Mouse (Mus musculus) T-helper 17 cell (primary cell): Measurements from ENCODE around the gene Pip5k1a.
"Not testable (repeated sequence)": the region's sequence is repeated elsewhere in the genome, so short reads cannot be mapped to it uniquely, and the experiment has no call there.

Experiments used
- in situ Hi-C, 2 experiments: fragments of 300-600 bp; cut with MboI, MseI; formaldehyde crosslinking; loops; 1 replicate in 1 of 2; 2 replicates in 1 of 2; pipeline ENCODE4 v1.15.1; 2025; ENCODE audit warnings: high pct_unique_total_duplicates in 2 of 2

Gene Pip5k1a

DNA sequence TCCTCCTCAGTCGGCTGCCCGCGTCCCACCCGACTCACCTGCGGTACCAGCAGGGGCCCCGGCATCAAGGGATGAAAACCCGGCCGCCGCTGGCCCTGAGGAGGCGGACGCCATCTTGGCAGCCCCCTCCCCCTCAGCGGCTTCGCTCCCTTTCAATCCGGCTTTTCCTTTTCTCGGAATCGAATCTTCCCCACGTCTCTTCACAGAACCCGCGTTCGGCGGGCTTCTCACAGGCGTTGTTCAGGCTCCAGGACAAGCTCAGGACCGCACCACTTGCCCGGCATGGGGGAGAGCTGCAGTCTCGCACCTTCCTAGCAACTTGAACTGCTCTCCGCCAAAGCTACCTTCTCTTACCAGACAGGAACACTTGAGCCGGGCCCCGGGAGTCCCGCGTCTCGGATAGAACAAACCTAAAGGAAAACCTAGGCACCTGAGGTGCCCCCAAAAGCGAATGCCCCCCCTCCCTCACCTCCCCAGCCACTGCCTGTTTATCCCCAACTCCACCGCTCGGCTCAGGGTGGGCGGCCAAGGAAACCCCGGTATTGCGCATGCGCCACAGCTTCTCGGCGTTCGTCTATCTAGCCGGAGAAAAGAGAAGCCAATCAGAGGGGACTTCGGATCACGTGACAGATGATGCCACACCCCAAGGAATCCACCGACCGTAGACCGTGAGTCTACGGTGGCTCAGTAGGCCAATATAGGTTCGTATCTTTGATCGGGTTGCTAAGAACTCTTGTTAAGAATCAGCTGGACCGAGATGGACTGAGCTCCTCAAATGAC is at the start of gene Pip5k1a:
TSS of gene Pip5k1a (minus strand) at position 593 of the 780 bp plus-strand sequence.
- in situ Hi-C loops, result loop anchor here in 1 of 2 experiments (25.0 kb wide), 1 partner anchor 1131 kb away; the partner anchor contains the start of genes Hist2h2aa1, Hist2h2aa2, Hist2h3c1 and Hist2h3c2

- in situ Hi-C loops, result no loop called here
These were observed 47.1 kb upstream of the Pip5k1a start for GRCm38 (mm10) chr3:95153874-95154273.

DNA sequence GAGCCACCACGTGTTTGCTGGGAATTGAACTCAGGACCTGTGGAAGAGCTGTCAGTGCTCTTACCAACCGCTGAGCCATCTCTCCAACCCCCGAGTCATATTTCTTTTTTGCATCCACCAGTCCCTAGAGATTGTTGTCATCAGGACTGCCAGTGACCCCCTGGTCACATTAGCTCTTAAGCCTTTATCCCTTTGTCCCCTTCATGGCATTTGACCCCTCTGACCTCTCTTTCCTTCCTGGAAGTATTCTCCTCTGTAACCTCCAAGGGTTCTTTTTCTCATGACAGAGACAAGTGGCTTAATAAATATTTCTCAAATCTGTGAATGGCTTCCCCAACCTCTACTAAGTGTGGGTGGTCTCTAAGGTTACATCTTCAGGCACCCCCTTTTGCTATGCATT is 41.2 kb upstream of the Pip5k1a start:
- in situ Hi-C loops, result loop anchor here in 1 of 2 experiments (10.0 kb wide), 1 partner anchor 117 kb away; no protein-coding TSS in a partner anchor

DNA sequence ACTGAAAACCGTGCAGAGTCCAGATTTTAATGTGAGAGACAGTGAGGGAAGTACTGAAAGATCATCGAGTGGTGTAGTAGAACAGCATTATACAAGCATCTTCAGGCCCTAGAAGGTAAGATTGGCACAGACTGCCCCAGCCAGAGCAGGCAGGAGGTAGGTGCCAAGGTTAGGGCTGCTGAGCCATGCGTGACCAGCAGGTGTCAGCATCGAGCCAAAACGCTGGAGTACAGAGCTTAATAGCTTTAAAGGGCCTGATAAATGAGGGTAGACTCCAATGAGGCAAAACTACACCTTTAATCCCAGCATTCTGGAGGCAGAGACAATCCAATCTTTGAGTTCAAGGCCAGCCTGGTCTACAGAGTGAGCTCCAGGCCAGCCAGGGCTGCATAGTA is 35.9 kb upstream of the Pip5k1a start:
- in situ Hi-C loops, result loop anchor here in 1 of 2 experiments (5.0 to 10.0 kb wide), 2 partner anchors 70 to 122 kb away; no protein-coding TSS in a partner anchor

GRCm38 (mm10) chr3:95141952-95142616 is 35.4 kb upstream of the Pip5k1a start, which contains the start of gene Tnfaip8l2:
TSS of gene Tnfaip8l2 (minus strand) at chr3:95142360.
- in situ Hi-C loops, result loop anchor here in 1 of 2 experiments (5.0 to 10.0 kb wide), 2 partner anchors 70 to 123 kb away; no protein-coding TSS in a partner anchor

DNA sequence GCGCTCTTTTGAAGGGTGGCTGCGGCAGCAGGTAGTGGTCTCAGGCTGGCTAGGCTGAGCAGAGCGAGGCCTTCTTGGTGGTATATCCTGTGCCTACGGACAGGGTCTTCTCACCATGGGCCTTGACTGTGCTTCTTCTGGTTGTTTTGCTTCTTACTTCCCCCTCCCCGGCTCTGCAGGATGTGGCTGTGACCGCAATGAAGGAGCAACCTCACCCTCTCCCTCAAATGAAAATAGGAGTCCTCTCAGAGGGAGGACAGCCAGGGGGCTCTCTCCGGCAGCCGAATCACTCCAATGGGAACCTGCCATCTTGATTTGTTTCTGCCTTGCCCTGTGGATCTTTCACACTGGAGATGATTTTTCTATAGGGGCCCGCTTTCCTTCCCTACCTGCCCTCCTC is 34.7 kb upstream of the Pip5k1a start:
- in situ Hi-C loops, result loop anchor here in 1 of 2 experiments (5.0 to 10.0 kb wide), 2 partner anchors 71 to 123 kb away; no protein-coding TSS in a partner anchor

GRCm38 (mm10) chr3:95140795-95141194 is 34.1 kb upstream of the Pip5k1a start:
- in situ Hi-C loops, result loop anchor here in 1 of 2 experiments (5.0 to 10.0 kb wide), 2 partner anchors 72 to 124 kb away; no protein-coding TSS in a partner anchor

DNA sequence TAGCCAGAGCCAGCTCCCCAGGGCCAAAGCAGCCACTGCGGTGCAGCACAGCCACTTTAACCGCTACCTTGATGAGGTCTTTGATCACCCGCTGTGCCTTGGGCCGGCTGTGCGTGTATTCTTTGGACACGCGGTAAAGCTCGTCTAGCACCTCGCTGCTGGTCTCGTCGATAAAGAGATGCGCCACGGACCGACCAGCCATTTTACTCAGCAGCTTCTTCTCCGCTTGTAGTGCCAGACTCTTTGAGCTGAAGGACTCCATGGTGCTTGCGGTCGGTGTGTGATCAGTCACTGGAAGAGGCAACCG is 33.5 kb upstream of the Pip5k1a start:
- in situ Hi-C loops, result loop anchor here in 1 of 2 experiments (5.0 to 10.0 kb wide), 2 partner anchors 72 to 125 kb away; no protein-coding TSS in a partner anchor

DNA sequence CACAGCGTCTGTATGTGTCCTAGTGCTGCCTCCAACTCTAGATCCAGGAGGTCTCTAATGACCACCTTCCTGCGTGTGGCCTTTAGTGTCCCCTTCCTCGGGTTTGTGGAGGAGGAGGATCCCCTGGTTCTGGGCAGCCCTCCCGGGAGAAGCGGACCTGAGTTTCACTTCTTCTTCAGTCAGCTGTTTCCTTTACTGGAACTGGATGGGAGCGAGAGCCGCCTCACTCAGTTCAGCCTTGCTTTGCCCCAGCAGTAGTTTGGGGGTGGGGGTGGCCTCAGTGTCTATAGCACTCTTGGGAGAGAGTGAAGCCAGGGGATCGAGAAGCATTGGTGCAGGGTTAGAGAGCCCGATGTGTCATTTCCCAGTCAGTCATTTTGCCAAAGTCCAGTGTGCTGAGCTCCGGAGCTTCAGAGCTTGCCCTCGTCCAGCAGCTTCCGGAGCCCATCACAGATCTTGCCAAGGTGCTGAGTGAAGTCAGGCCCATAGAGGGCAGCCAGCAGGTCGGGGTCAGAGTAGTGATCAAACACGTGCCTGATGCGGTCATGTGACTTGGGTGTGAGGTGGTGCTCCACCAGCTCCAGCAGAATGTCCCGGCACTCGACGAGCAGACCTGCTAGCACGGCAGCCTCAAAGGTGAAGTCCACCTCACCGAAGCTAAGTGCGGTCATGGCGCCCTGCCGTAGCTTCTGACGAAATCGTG is 33.0 kb upstream of the Pip5k1a start:
- in situ Hi-C loops, result loop anchor here (5.0 to 10.0 kb wide), 3 partner anchors 73 to 1212 kb away; no protein-coding TSS in a partner anchor

DNA sequence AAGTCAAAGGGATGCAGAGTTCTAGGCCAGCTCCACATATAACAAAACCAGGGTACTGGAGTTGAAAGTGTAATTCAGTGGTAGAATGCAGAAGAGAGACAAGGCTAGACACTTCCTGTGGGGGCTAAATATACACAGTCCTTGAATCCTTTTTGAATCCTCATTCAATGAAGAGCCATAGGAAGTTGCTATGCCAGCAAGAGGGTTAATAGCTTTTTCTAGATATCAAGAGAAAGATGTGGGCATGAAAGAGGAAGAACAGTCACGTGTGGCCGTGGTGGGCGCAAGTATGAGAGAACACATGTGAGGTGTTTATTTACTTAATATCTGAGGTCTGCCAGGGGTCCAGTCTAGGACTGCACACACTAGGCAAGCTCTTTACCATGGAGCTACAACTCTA is 29.6 kb upstream of the Pip5k1a start:
- in situ Hi-C loops, result loop anchor here (5.0 kb wide), 1 partner anchor 1209 kb away; no protein-coding TSS in a partner anchor

- in situ Hi-C loops, result loop anchor here (5.0 kb wide), 1 partner anchor 1208 kb away; no protein-coding TSS in a partner anchor
These were observed 28.8 kb upstream of the Pip5k1a start for GRCm38 (mm10) chr3:95135433-95136052.

DNA sequence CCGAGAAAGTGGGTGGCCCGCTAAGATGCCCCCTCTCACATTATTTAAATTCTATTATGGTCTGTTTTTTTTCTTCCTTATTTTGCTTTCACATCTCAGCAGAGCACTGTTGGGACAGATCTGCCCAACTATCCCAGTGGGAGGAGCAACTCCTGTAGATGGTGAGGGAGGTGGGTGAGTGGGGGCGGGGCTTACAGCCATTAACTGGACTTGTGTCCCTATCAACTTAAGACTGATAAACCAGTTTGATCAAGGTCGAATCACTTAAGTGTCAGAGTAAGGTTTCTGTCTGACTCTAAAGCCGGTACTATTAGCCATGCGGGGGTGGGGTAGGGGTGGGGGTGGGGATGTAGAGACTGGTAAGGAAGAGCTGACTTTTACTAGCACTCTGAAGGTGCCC is 28.3 kb upstream of the Pip5k1a start:
- in situ Hi-C loops, result loop anchor here (5.0 kb wide), 1 partner anchor 1208 kb away; no protein-coding TSS in a partner anchor

DNA sequence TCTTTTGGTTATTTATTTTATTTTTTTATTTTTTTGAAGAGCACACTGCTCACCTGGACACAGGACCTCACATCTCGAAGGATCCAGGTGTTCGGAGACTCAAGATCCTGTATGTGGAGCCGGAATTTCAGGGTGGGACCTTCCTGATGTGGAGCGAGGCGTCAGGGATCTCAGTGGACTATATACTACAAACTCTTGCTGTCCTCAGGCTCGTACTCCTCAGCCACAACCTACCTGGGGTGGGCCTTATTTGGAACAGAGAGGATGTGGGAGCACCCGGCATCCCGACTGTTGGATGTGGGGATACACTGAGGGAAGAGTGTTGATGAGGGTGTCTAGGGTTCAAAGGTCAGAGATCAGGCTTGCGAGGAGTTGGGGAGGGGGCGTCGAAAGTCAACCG is 27.4 kb upstream of the Pip5k1a start:
- in situ Hi-C loops, result not testable (repeated sequence)

DNA sequence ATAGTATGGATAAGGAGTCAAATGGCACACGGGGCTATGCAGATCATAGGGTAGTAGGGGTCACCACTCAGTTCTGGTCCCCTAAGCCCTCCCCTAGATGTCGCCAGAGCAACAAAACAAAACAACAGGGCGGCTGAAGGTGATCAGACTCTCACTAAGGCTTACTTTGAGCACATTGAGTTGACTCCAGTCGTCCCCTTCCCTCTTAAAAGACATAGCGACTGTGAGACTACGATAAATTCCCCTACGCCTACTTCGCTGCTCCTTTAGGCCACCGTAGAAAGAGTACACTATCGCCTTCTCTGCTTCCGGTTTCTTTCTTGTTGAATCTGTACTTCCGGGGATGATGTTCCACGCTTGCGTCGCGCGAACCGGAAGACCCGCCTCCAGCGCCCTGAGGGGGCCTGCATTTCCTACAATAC is 27.0 kb upstream of the Pip5k1a start, which contains the start of the genes Scnm1 and Lysmd1:
TSS of gene Scnm1 (minus strand) at position 332 of the 422 bp plus-strand sequence.
TSS of gene Lysmd1 (plus strand) at position 409 of the 422 bp plus-strand sequence.
- in situ Hi-C loops, result no loop called here

DNA sequence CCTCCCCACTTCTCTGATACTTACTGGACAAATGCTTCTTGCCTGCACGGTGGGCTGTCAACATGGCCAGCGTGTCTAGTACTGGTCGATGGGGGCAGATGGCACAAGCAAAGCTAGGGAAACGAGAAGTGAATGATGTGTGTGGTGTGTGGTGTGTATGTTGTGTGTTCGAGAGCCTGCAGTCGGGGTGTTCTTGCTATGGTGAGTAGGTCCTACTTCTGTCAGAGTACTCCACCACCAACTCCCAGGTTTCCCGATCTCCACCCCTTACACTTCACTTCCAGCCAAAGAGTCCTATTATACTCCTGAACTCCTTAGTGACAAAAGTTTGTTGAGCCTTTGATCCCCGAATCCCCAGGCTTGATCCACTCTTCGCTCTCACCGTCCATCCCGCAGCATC is 26.4 kb upstream of the Pip5k1a start:
- in situ Hi-C loops, result no loop called here

- in situ Hi-C loops, result not testable (repeated sequence)
These were observed 25.7 kb upstream of the Pip5k1a start for GRCm38 (mm10) chr3:95132389-95132788.

DNA sequence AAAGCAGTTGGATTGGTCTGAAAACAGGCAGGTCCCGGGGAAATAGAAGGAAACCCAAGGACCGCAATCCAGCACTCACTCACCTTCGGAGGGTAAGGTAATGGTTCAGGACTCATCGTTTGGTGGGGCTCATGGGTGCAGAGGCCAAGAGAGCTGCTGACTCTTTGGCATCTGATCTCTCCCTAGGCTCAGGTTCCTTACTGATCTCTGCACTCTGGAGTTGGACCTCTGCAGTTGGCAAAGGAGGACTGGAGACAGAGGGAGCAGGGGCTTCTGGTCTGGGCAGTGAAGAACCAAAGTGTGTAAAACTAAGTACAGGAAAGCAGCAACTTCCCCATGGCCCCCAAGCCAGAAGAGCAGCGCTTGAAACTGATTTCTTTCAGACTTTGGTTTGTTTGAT is 23.4 kb upstream of the Pip5k1a start:
- in situ Hi-C loops, result no loop called here

DNA sequence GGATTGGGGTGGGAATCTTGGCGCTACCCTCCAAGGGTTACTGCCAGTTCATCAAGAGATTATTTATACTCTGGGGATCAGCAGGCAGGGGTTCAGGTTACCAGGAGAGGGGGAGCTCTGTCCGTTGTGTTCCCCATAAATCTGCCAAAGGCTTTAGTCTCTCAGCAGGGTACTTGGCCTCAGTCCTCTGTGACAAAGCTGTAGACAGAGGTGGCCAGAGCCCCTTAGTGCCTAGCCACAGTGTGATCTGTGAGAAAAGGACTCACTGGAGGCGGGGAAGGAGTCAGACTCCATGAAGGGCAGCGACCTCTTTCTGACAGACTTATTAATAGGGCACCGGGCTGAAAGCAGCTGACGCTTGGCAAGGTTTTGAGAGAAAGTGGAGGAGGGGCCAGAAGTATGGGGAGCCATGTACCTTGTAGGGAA is 22.5 kb upstream of the Pip5k1a start:
- in situ Hi-C loops, result no loop called here

- in situ Hi-C loops, result loop anchor here in 1 of 2 experiments (25.0 kb wide), 1 partner anchor 1112 kb away; the partner anchor contains the start of genes Hist2h2aa1, Hist2h2aa2, Hist2h3c1 and Hist2h3c2
These were observed 18.2 kb upstream of the Pip5k1a start for GRCm38 (mm10) chr3:95124972-95125371.

- in situ Hi-C loops, result loop anchor here in 1 of 2 experiments (25.0 kb wide), 1 partner anchor 1113 kb away; the partner anchor contains the start of genes Hist2h2aa1, Hist2h2aa2, Hist2h3c1 and Hist2h3c2
These were observed 17.5 kb upstream of the Pip5k1a start, which contains the start of gene Tmod4 for GRCm38 (mm10) chr3:95124246-95124645. TSS of gene Tmod4 (plus strand) at chr3:95124476.
